Mouse (Mus musculus): Measurements from ENCODE around the gene Sypl2. TPM values are rescaled to one million over a fixed set of nuclear protein-coding genes. Genes with fewer than 3 reads are reported as not detected.

The Sypl2 gene
- polyA plus RNA-seq, 1 experiment from 2014 or later, result 0.17 TPM

DNA sequence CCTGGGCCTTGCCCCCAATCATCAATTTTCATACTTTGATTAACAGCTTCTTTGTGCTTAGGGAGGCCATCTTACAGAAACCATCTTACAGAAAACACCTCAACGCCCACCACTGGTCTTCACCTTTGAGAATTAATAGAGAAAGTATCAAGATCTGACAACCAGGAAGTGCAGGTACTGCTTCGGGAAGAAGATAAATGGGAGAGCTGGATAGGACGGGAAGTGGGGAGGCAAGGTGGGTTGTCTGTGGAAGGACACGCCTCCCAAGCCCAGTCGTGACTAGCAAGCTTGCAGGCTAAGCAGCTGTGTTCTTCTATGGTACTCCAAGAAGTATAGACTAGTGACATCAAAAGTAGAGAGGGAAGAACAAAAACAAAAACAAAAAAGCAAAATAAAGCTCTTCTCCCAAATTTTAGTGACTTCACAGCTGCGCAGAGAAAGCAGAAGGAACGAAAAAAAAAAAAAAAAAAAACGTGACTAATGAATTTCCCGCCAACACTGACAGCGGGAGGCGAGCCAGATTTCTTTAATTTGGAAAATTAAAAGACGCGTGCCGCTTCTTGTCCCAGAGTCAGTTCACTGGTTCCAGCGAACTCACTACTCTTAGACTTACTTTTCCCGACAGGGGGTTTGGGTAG is 40.9 kb downstream of the Sypl2 start:
- Histone ChIP-seq H3K9me3 (ENCODE audit: control insufficient read depth, low read length) (no peaks in the 10 kb centered on the region), H3K4me1 (replicated peaks; ENCODE audit: control insufficient read depth, insufficient read depth, low read length) (peaks cover 17% of the 10 kb centered on the region), H3K36me3 (replicated peaks; ENCODE audit: control insufficient read depth, insufficient read depth) (peaks cover 7% of the 10 kb centered on the region; the same call in 1 of the 2 replicates), H3K27ac (no peak overlapping the region), H3K4me2 (replicated peaks) (peak overlapping the region; percentile 81), H3K27me3 (ENCODE audit: control insufficient read depth, insufficient read depth, low read length) (peaks cover 3% of the 10 kb centered on the region; the same call in 1 of the 2 replicates), H3K9ac (peak overlapping the region; percentile 79; the same call in 1 of the 2 replicates), H3K4me3 (replicated peaks; ENCODE audit: low read length) (peak overlapping the region; percentile 73)
- DNase-seq (ENCODE audit: low spot score) (no peak), ATAC-seq (ENCODE audit: low FRiP score) (0 out of 2 replicates have a peak, but pooled peaks have one; percentile 47)
- 3% methylated on average over 16 of the region's 16 CpGs for WGBS

GRCm38 (mm10) chr3:108184742-108185141 is 41.7 kb downstream of the Sypl2 start:
- Histone ChIP-seq H3K27ac (no peak overlapping the region), H3K9me3 (ENCODE audit: control insufficient read depth, low read length) (no peaks in the 10 kb centered on the region), H3K27me3 (ENCODE audit: control insufficient read depth, insufficient read depth, low read length) (peaks cover 3% of the 10 kb centered on the region; the same call in 1 of the 2 replicates), H3K36me3 (replicated peaks; ENCODE audit: control insufficient read depth, insufficient read depth) (peaks cover 7% of the 10 kb centered on the region; the same call in 1 of the 2 replicates), H3K4me3 (replicated peaks; ENCODE audit: low read length) (no peak overlapping the region), H3K9ac (no peak overlapping the region), H3K4me1 (replicated peaks; ENCODE audit: control insufficient read depth, insufficient read depth, low read length) (peaks cover 17% of the 10 kb centered on the region), H3K4me2 (replicated peaks) (no peak overlapping the region)
- 87% methylated on average over 3 of the region's 3 CpGs for WGBS
- ATAC-seq (ENCODE audit: low FRiP score), result no peak
- no peak for DNase-seq (ENCODE audit: low spot score)

- Histone ChIP-seq H3K9me3 (ENCODE audit: control insufficient read depth, low read length) (no peaks in the 10 kb centered on the region), H3K4me1 (replicated peaks; ENCODE audit: control insufficient read depth, insufficient read depth, low read length) (peaks cover 2% of the 10 kb centered on the region), H3K36me3 (replicated peaks; ENCODE audit: control insufficient read depth, insufficient read depth) (no peaks in the 10 kb centered on the region), H3K4me2 (replicated peaks) (no peak overlapping the region), H3K27ac (no peak overlapping the region), H3K27me3 (ENCODE audit: control insufficient read depth, insufficient read depth, low read length) (peaks cover 3% of the 10 kb centered on the region; the same call in 1 of the 2 replicates), H3K4me3 (replicated peaks; ENCODE audit: low read length) (no peak overlapping the region), H3K9ac (no peak overlapping the region)
- 39% methylated on average over 2 of the region's 2 CpGs for WGBS
- no peak for ATAC-seq (ENCODE audit: low FRiP score)
- DNase-seq (ENCODE audit: low spot score), result no peak
These were observed 45.9 kb downstream of the Sypl2 start for GRCm38 (mm10) chr3:108180514-108180913.

DNA sequence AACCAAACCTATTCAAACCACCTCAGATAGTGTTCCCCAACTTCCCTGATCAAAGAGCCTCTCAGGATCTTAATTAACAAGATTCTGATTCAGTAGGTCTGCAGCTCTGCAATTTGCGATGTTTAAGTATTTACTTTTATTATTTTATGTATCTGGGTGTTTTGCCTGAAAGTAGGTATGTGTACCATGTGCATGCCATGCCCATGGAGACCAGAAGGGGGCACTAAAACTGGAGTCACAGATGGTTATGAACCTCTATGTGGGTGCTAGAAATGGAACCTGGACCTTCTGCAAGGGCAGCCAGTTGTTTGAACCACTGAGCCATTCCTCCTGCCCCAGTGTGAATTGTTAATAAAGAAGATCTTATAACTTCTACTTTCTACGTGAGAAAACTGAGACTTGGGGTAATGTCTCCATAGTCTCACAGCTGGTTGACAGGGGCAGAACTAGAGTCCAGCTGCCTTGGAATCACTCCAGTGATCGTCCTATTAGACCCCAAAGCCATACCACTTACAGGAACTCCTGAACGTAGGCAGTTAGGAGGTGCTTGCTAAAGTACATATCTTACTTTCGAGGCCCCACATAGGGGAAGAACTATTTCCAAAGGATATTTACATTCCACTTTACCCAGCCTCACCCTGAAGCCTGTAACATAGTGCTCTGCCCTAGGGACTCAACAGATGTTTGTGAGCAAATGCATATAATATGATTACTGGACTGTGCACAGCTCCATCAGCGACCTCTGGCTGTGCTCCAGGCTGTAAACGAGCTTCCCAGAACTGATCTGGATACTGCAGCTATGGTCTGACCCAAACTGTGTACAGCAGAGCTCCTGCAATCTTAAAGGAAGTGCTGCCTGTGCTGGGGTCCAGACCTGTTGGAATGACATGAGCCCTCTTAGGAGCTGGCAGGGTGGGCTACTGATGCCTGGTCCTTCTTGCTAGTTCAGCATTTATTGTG is 47.4 kb downstream of the Sypl2 start:
- Histone ChIP-seq H3K36me3 (replicated peaks; ENCODE audit: control insufficient read depth, insufficient read depth) (no peaks in the 10 kb centered on the region), H3K4me2 (replicated peaks) (no peak overlapping the region), H3K4me3 (replicated peaks; ENCODE audit: low read length) (no peak overlapping the region), H3K9ac (no peak overlapping the region), H3K9me3 (ENCODE audit: control insufficient read depth, low read length) (no peaks in the 10 kb centered on the region), H3K27ac (no peak overlapping the region), H3K4me1 (replicated peaks; ENCODE audit: control insufficient read depth, insufficient read depth, low read length) (peaks cover 16% of the 10 kb centered on the region), H3K27me3 (ENCODE audit: control insufficient read depth, insufficient read depth, low read length) (no peaks in the 10 kb centered on the region)
- DNase-seq (ENCODE audit: low spot score) (no peak), ATAC-seq (ENCODE audit: low FRiP score) (no peak)
- 76% methylated on average over 7 of the region's 7 CpGs for WGBS

DNA sequence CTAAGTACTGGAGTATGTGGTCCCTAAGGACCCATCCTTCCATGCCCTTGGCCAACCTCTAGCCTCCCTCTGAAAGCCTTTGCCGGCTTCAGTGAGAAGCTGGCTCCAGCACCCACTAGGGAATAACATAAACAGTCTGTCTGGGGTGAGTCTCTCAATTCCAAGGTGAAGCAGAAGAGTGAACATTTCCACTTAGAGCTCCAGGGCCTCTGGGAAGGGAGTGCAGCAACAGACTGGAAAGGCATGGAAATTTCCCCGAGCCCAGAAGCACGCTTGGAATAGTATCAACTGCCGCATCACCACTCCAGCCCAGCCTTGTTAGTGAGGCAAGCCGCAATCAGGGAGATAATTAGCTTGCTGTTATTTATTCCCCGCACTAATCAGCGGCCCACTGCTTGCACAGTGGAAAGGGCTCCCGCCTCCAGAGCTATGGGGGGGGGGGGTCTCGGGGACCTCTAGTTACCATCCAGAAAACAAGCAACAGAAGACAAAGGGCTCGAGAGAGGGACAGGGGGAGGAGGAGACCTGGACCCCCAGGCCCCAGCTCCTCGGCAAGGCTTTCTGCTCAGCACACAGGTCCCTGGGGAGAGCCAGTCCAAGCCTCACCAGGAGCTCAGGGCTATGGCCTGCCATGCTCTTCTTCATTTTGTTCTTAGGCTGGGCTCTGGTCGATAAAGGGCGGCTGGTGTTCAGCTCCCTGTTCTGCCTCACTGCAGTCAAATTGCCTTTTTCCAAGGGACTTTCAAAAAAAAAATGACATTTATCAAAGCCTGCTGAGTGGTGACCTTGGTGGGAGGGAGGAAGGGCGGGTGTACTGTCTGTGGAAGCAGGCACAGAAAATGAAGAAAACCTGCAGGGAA is 51.5 kb downstream of the Sypl2 start:
- DNase-seq (ENCODE audit: low spot score) (peak; percentile 73), ATAC-seq (ENCODE audit: low FRiP score) (peak; percentile 85)
- Histone ChIP-seq H3K4me1 (replicated peaks; ENCODE audit: control insufficient read depth, insufficient read depth, low read length) (peaks cover 16% of the 10 kb centered on the region), H3K36me3 (replicated peaks; ENCODE audit: control insufficient read depth, insufficient read depth) (no peaks in the 10 kb centered on the region), H3K27me3 (ENCODE audit: control insufficient read depth, insufficient read depth, low read length) (no peaks in the 10 kb centered on the region), H3K4me3 (replicated peaks; ENCODE audit: low read length) (no peak overlapping the region), H3K27ac (peak overlapping the region; percentile 89), H3K9me3 (ENCODE audit: control insufficient read depth, low read length) (no peaks in the 10 kb centered on the region), H3K9ac (peak overlapping the region; percentile 38; the same call in 1 of the 2 replicates), H3K4me2 (replicated peaks) (peak overlapping the region; percentile 34)
- 18% methylated on average over 14 of the region's 14 CpGs for WGBS

GRCm38 (mm10) chr3:108169199-108169598 is 57.2 kb downstream of the Sypl2 start:
- Histone ChIP-seq H3K9ac (no peak overlapping the region), H3K4me1 (replicated peaks; ENCODE audit: control insufficient read depth, insufficient read depth, low read length) (peaks cover 33% of the 10 kb centered on the region), H3K27ac (no peak overlapping the region), H3K4me2 (replicated peaks) (no peak overlapping the region), H3K27me3 (ENCODE audit: control insufficient read depth, insufficient read depth, low read length) (no peaks in the 10 kb centered on the region), H3K9me3 (ENCODE audit: control insufficient read depth, low read length) (no peaks in the 10 kb centered on the region), H3K4me3 (replicated peaks; ENCODE audit: low read length) (no peak overlapping the region), H3K36me3 (replicated peaks; ENCODE audit: control insufficient read depth, insufficient read depth) (no peaks in the 10 kb centered on the region)
- DNase-seq (ENCODE audit: low spot score) (no peak), ATAC-seq (ENCODE audit: low FRiP score) (no peak)
- 36% methylated on average over 3 of the region's 3 CpGs for WGBS

DNA sequence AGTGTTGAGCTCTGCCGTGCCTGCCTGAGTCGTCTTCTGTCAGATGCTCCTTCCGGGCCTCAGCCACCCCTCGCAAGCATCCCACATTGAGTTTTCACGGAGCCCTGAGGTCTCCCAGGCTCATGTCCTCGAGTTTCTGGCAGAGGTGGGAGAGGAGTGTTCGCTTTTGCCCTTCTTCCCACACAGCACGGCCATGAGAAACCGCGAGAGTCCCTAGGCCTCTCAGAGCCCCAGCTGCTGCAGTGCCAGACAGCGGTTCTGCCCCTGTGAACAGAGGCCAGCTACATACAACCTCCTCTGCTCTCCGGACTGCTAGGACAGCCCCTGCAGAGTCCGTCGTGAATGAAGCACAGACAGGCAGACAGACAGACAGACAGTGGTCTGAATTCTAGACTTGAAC is 58.9 kb downstream of the Sypl2 start:
- no peak for DNase-seq (ENCODE audit: low spot score)
- H3K9me3 ChIP-seq (ENCODE audit: control insufficient read depth, low read length), result no peaks in the 10 kb centered on the region
- H3K9ac ChIP-seq, result no peak overlapping the region
- ATAC-seq (ENCODE audit: low FRiP score), result no peak
- H3K4me3 ChIP-seq (replicated peaks; ENCODE audit: low read length), result no peak overlapping the region
- H3K4me2 ChIP-seq (replicated peaks), result no peak overlapping the region
- H3K36me3 ChIP-seq (replicated peaks; ENCODE audit: control insufficient read depth, insufficient read depth), result no peaks in the 10 kb centered on the region
- H3K27me3 ChIP-seq (ENCODE audit: control insufficient read depth, insufficient read depth, low read length), result no peaks in the 10 kb centered on the region
- peak overlapping the region; percentile 72 for H3K27ac ChIP-seq
- H3K4me1 ChIP-seq (replicated peaks; ENCODE audit: control insufficient read depth, insufficient read depth, low read length), result peaks cover 31% of the 10 kb centered on the region
- 34% methylated on average over 14 of the region's 14 CpGs for WGBS

- Histone ChIP-seq H3K9ac (no peak overlapping the region), H3K9me3 (ENCODE audit: control insufficient read depth, low read length) (no peaks in the 10 kb centered on the region), H3K27ac (peak overlapping the region; percentile 72), H3K4me3 (replicated peaks; ENCODE audit: low read length) (no peak overlapping the region), H3K36me3 (replicated peaks; ENCODE audit: control insufficient read depth, insufficient read depth) (no peaks in the 10 kb centered on the region), H3K4me1 (replicated peaks; ENCODE audit: control insufficient read depth, insufficient read depth, low read length) (peaks cover 31% of the 10 kb centered on the region), H3K4me2 (replicated peaks) (no peak overlapping the region), H3K27me3 (ENCODE audit: control insufficient read depth, insufficient read depth, low read length) (no peaks in the 10 kb centered on the region)
- 4% methylated on average over 9 of the region's 11 CpGs for WGBS
- ATAC-seq (ENCODE audit: low FRiP score), result peak; percentile 61
- peak; percentile 52 for DNase-seq (ENCODE audit: low spot score)
These were observed 59.8 kb downstream of the Sypl2 start for GRCm38 (mm10) chr3:108166486-108167211.
